Mouse (Mus musculus) CH12.LX (cell line): ENCODE results near the gene Galc.

Experiments
- BHLHE40 ChIP-seq: IDR thresholded peaks from 2 replicates; pipeline ENCODE4 v1.6.1; 2011; ENCODE audit warnings: mild to moderate bottlenecking, low read depth, low read length, improper control_type of control experiment
- CHD2 ChIP-seq: IDR thresholded peaks from 2 replicates; pipeline ENCODE4 v1.6.1; 2011; ENCODE audit warnings: low read length, improper control_type of control experiment
- CTCF ChIP-seq, 2 experiments: IDR thresholded peaks in 1 of 2; conservative IDR thresholded peaks in 1 of 2; 2 replicates each; pipeline ENCODE4 v1.5.1; 2011 to 2012; ENCODE audit warnings: low read depth in 2 of 2, low read length in 2 of 2, improper control_type of control experiment in 1 of 2, inconsistent platforms in 1 of 2, mild to moderate bottlenecking in 1 of 2, moderate library complexity in 1 of 2
- EP300 ChIP-seq: IDR thresholded peaks from 2 replicates; pipeline ENCODE4 v1.6.1; 2011; ENCODE audit warnings: low read length, improper control_type of control experiment
- JUND ChIP-seq: conservative IDR thresholded peaks from 2 replicates; pipeline ENCODE4 v1.6.1; 2011; ENCODE audit warnings: low read depth, low read length, improper control_type of control experiment
- MAX ChIP-seq: IDR thresholded peaks from 2 replicates; pipeline ENCODE4 v1.6.1; 2011; ENCODE audit warnings: low read length, improper control_type of control experiment
- MAZ ChIP-seq: IDR thresholded peaks from 2 replicates; pipeline ENCODE4 v1.6.1; 2012; ENCODE audit warnings: low read depth, mild to moderate bottlenecking, inconsistent platforms, low read length, improper control_type of control experiment, moderate library complexity
- MYC ChIP-seq: IDR thresholded peaks from 2 replicates; pipeline ENCODE4 v1.6.1; 2011; ENCODE audit warnings: low read depth, mild to moderate bottlenecking, improper control_type of control experiment, low read length
- POLR2A ChIP-seq: IDR thresholded peaks from 2 replicates; pipeline ENCODE4 v1.6.1; 2011; ENCODE audit warnings: low read depth, mild to moderate bottlenecking, improper control_type of control experiment, low read length
- SIN3A ChIP-seq: IDR thresholded peaks from 2 replicates; pipeline ENCODE4 v1.6.1; 2012; ENCODE audit warnings: low read length, improper control_type of control experiment, inconsistent platforms
- SMC3 ChIP-seq: IDR thresholded peaks from 2 replicates; pipeline ENCODE4 v1.6.1; 2011; ENCODE audit warnings: low read depth, low read length, improper control_type of control experiment
- ZC3H11A ChIP-seq: IDR thresholded peaks from 2 replicates; pipeline ENCODE4 v1.6.1; 2012; ENCODE audit warnings: low read depth, mild to moderate bottlenecking, inconsistent platforms, low read length, improper control_type of control experiment
- ZKSCAN1 ChIP-seq: IDR thresholded peaks from 2 replicates; pipeline ENCODE4 v1.6.1; 2012; ENCODE audit warnings: low read depth, inconsistent platforms, low read length, improper control_type of control experiment, borderline replicate concordance

DNA sequence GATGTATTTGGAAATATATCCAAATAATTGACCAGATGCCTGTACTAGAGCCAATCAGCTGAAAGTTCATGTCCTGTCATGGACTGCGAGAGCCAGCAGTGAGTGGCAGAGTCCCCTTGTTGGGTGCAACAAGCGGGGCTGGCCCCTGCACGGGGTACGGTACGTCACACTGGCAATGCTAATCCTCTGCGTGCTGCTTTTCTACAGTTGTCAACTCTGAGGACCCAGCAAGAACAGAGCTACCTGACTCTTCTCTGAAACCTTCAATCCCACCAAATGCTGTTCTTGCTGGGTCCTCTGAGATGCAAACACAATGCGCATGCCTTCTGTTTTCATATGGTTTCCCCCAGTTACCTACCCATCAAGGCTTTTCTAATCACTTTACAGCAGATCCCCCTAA, 45.9 kb downstream of the Galc start:
- TF ChIP-seq CTCF (conservative IDR thresholded peaks at IDR 0.05 in 1 of 2, IDR thresholded peaks at IDR 0.05 in 1 of 2; ENCODE audit: low read depth in 2 of 2, low read length in 2 of 2) = no peak
- no peak for TF ChIP-seq POLR2A
- no peak for TF ChIP-seq SMC3
- TF ChIP-seq SIN3A = no peak
- TF ChIP-seq CHD2 = no peak
- TF ChIP-seq EP300 = no peak
- TF ChIP-seq JUND = no peak
- no peak for TF ChIP-seq MYC
- no peak for TF ChIP-seq ZC3H11A
- TF ChIP-seq MAZ = no peak
- no peak for TF ChIP-seq ZKSCAN1
- no peak for TF ChIP-seq BHLHE40
- TF ChIP-seq MAX = no peak
